Mouse (Mus musculus): ENCODE data around the gene Mlh1. TPM values are rescaled to one million over a fixed set of nuclear protein-coding genes. Genes with fewer than 3 reads are reported as not detected.
A peak's percentile ranks its signal among the peaks of the same experiment; 100 is the strongest.

Mlh1 gene
- polyA plus RNA-seq, 1 experiment: 37.4 TPM

DNA sequence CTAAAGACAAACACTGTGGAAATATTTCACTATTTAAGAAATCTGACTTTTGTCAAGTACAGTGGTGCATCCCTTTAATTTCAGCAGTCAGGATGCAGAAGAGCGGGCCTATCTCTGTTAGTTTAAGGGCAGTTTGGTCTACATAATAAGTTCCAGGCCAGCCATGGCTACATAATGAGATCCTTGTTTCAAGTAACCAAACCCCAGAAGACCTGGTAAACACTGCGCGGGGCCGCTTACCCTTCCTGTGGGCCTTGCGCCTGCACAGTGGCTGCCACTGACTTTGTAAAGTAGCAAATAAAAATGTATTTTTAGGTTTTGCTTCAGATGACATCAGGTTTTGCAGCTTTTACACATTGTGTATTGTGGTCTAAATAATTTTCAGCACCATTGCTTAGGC lies 48.2 kb downstream of the Mlh1 start:
- no peak for DNase-seq (ENCODE audit: extremely low spot score in 1 of 2, low spot score in 1 of 2)

DNA sequence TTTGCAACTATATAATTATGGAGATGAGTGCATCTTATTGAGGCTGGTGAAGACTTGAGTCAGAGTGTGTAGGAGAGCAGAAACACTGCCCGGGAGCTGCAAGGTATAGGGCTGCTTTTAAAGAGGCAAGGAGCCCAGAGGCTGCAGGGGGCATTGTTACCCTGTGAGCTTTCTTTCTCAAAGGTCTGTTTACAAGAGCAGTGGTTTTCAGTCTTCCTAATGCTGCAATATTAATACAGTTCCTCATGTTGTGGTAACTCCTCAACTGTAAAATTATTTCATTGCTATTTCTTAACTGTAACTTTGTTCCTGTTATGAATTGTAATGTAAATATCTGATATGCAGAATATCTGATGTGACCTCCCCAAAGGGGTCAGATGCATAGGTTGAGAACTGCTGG lies 50.0 kb downstream of the Mlh1 start:
- DNase-seq (ENCODE audit: extremely low spot score in 1 of 2, low spot score in 1 of 2): no peak

DNA sequence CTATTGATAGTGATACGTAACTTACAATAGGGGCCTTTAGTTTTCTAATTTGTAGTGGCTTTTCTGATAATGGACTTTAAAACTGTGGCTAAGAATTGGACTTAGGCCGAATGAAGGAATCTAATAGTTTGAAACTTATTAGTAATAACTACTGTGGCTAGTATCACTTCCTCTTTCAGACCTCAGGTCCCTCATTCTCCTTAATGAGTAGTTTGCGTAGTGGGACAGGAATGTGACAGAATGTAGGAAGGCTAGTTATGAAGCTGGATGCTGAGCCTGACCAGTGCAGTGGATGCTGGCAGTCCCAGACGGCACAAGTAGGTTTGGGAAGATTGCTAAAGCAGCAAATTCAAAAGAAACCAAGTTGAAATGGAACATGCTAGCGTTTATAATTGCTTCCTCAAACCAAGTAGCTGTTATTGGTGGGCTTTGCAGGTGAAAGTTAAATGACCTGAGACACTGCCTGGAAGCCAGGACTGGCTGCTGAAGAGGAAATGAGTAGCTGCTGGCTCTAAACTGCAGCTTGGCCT lies 51.0 kb downstream of the Mlh1 start:
- DNase-seq (ENCODE audit: extremely low spot score in 1 of 2, low spot score in 1 of 2): no peak

DNA sequence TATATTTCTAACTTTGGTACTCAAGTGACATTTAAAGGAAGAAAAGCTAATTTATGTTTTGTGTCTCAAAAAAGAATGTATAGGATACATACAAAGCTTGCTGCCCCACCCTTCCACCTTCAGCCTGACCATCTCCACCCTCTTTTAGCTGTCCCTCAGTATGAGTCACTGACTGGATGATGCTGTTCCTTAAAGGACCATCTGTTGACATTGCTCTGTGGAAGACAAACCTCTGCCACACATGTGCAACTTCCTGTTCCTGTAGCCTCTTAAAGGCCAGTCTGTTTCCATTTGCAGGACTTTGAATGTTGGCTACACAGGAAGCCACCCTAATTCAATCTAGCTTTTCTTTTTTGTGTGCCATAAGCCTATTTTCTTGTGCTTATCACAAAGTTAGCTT lies 55.2 kb downstream of the Mlh1 start:
- DNase-seq (ENCODE audit: extremely low spot score in 1 of 2, low spot score in 1 of 2): no peak

DNA sequence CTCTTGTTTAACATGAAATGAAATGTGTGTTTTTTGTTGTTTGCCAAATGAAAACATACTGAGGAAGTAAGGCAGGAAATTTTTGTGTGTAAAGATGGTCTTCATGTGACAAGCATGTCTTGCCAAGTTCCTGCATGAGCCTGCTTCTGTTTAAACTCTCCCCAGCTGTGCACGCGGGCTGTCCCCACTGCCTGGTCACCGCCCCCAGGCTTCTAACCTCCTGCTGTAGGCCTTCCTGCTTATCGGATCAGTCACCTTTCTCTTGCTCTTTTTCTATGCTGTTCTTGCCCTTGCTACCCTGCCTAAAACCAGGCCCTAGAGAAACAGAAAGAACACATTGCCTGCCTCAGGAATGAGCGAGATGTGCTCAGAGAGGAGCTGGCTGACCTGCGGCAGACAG lies 58.1 kb downstream of the Mlh1 start:
- DNase-seq (ENCODE audit: extremely low spot score in 1 of 2, low spot score in 1 of 2): no peak

DNA sequence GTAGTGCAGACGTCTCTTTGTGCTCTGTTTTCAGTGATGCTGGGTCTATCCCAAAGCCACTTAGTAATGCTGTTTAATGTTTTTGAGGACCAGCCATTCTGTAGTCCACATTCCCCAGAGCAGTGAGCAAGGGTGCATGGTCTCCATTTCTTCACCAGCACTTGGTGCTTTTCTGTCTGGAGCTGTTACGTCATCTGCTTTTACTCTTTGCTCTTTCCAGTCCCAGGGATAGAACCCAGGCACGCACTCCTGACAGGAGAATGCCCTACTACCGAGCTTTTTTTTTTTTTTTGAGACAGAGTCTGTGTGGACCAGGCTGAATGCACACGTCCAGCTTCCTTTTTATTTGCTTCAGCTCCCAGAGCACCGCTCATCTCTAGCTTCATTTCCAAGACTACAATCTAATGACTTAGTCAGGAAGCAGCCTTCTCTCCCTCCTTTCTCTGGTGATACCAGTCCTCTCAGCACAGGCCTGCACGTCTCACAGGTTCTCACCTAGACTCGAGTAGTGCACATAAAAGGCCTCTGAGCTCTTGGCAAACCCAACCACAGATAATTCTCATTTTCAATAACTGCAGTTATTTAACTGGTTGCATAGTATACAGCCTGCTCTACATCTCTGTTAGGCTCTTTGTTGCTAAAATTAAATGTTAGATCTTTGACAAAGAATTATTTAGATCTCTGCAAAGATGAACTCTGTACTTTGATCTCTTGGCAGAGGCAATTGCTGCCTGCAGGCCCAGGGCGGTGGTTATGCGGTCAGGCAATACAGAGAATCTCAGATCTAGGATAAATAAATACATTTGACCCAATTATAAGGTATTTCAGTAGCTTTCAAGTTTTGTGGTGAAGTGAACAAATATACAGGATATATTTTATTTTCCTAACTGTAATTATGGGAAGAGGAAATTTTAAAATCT lies 60.2 kb downstream of the Mlh1 start:
- DNase-seq (ENCODE audit: extremely low spot score in 1 of 2, low spot score in 1 of 2): no peak

DNA sequence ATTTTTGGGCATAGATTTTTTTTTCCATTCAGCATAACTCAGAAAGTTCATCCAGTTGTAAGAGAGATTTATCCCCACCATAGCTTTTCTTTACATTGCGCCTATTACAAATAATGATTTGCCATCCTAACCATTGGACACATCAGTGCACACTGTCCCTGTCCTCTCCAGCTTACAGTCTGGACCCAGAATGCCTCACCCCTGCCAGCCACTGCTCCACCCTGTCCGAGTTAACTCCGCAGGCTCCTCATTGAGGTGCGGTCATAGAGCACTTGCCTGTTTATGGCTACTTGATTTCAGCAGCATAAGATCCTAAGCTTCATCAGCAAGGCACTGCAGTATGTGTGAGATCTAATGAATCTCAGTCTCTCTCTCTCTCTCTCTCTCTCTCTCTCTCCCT lies 61.2 kb downstream of the Mlh1 start:
- DNase-seq (ENCODE audit: extremely low spot score in 1 of 2, low spot score in 1 of 2): no peak

DNA sequence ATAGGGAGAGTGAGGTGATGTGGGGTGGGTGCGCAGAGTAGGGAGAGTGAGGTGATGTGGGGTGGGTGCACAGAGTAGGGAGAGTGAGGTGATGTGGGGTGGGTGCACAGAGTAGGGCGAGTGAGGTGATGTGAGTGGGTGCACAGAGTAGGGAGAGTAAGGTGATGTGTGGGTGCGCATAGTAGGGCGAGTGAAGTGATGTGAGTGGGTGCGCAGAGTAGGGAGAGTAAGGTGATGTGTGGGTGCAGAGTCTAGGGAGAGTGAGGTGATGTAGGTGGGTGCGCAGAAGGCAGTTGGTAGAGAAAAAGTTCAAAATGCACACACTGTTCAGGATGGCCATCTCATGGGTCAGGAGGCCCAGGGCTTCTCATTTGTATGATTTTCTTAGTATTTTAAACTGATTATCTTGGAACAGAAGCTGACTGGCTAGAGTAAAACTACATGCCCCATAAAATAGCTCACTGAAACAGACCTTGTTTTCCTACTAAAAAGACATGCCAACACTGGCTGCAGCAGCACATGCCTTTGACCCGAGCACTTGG lies 62.4 kb downstream of the Mlh1 start:
- no peak for DNase-seq (ENCODE audit: extremely low spot score in 1 of 2, low spot score in 1 of 2)

DNA sequence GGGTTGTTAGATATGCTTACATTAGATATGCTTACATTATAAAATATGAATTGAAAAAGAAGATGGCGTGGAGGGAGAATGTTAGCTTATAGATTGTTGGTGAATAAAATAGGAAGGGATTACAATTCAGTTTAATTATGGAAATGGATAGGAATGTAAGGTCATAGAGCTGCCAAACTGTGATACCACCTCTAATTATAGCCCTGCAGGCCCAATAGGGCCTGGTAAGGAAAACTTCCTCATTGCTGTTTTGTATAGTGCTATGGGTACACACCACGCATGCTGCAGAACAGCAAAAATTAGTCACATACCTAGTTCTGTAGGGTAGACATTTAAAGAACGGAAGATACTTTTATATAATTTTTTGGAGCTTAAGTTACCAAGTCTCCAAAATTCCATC lies 63.4 kb downstream of the Mlh1 start:
- no peak for DNase-seq (ENCODE audit: extremely low spot score in 1 of 2, low spot score in 1 of 2)

DNA sequence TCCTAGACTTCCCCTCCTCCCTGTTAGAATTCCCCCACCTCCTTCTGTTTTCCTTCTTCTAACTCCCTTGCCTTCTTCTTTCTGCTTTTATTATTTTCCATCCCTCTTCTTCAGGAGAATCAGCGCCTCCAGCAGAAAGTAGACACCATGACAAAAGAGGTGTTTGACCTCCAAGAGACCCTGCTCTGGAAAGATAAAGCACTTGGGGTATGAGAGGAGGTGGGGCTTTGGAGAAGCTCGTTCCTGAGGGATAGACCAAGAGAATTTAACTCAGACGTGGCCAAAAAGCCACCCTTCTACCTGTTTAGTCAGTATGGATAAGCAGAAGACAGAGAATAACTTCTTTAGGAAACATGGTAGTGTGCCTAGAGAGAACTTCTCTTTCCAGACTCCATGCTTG lies 63.9 kb downstream of the Mlh1 start:
- no peak for DNase-seq (ENCODE audit: extremely low spot score in 1 of 2, low spot score in 1 of 2)

DNA sequence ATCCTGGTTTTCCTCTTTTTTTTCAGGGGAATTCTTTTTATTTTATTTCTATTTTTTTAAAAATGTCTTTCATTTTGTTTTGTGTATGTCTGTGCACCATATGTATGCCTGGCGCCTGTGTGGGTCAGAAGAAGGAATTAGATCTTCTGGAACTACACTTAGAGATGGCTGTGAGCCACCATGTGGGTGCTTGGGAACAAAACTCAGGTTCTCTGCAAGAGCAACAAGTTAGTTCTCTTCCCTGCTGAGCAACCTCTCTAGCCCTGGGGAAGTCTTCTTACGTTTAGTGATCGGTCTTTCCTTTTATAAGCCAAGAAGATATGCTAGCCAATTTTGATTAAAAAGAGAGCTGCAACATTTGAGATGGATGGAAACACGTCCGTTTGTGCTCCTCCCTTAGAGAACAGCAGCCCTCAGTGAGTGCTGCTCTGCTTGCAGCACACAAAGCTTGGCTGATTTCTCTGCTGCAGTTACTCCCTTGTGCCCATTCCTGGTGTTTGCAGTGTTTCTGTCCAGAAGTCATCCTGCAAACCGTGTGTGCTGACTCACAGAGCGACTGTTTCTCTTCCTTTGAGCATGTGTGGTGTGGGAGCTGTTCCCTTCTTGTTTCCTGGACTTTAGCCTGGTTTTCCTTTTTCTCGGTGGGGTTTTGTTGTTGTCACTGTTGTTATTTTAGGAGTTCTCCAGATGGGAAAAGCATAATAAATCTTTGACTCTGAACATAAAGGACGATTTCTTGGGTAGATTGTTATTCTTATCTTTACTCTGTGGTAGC lies 66.8 kb downstream of the Mlh1 start:
- peak; percentile 71 for DNase-seq (ENCODE audit: extremely low spot score in 1 of 2, low spot score in 1 of 2)

DNA sequence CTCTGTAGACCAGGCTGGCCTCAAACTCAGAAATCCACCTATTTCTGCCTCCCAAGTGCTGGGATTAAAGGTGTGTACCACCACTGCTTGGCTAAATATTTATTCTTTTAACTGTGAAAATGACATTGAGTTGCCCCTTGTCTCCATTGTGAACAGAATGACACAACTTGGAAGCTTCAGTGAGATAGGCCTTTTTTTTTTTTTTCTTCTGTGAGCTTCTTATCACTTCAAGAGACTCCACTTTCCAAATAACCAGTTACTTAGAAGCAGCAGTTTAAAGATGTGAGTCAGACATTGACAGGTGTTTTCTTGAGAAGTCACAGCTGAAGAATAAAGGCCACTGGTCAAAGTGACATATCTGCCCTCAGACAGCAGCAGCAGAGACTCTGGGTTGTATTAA lies 71.4 kb downstream of the Mlh1 start:
- no peak for DNase-seq (ENCODE audit: extremely low spot score in 1 of 2, low spot score in 1 of 2)

DNA sequence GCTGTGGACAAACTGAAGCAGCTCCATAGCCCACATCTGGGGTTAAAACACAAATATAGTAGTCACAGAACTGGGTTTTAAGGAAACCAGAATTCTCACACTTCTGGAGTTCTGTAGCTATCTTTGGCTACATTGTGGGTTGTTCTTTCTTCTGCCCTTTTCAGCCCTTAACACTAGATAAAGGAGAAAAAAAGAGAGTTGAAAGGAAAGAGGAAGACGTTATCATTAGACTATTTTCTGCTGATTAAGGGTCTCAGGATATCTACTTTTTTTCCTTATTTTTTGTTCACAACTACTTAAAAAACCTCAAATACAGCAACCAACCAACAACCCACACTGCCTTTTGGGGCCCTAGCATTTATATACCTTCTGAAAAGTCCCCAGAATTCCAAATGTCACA lies 73.3 kb downstream of the Mlh1 start:
- no peak for DNase-seq (ENCODE audit: extremely low spot score in 1 of 2, low spot score in 1 of 2)

DNA sequence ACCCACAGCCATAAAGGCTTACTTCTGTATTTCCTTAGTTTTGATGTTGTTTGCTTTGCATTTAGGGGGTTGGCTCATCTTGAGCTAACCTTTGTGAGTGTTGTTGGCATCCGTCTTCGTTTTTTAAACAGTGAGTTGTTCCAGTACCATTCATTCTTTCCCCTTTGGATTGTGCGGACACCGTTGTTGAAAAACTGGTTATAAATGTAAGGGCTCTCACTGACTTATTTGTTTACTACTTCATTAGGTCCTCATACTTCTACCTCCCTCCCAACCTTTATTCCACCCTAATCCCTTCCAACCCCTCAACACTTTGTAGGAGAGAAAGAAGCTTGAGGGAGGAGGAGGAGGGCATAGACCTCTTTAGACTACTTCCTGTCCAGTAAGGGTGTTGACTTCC lies 73.9 kb downstream of the Mlh1 start:
- no peak for DNase-seq (ENCODE audit: extremely low spot score in 1 of 2, low spot score in 1 of 2)

DNA sequence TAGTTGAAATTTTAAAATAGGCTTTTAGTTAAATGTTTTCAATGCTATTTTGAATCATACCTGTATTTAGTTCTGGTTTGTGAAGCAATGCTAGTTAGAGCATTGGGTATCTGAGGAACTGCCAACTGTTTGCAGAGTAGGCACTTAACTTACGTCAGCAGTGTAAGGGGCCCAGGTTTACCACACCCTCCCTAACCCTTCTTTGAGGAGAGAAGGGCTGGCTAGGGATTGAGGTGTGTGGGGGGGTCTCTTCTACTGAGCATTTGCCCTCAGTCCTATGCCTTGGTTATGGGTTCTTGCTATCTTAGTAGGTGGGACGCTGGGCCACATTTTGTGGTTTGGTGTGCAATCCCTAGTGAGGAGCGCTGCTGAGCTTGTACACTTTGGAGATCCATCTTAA lies 74.5 kb downstream of the Mlh1 start:
- DNase-seq (ENCODE audit: extremely low spot score in 1 of 2, low spot score in 1 of 2): no peak

DNA sequence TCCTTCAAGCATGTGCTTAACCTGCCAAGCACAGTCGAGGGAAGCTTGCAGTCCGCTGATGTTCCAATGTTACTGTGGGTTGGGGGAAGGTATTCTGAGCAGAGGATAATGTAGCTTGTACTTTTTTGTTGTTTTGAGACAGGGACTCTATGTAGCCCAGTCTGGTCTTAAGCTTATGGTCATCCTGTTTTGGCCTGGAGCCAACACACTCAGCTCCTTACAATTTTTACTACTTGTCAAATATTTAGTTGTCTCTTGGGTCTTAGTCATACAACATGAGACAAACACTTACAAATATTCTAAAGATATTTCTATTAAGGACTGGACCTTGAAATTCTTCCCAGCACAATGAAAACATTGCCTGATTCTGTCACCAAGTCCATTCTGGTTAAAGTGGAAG lies 78.4 kb downstream of the Mlh1 start:
- no peak for DNase-seq (ENCODE audit: extremely low spot score in 1 of 2, low spot score in 1 of 2)

DNA sequence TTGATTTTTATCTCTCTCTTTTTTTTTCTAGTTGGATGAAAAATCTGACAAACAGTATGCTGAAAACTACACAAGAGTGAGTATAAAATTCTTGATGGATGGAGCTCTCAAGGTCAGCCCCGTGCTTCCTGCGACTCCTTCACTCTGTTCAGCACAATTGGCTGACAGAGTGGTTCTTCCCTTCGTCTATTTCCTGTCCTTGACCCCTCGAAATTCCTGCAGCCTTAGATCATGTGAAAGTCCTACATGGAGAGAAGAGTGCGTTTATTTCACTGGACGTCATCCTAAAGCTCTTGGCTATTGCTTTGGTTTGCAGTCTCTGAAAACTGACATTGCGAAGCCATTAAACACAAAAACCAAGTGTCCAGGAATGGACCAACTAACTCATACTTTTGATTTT lies 82.9 kb downstream of the Mlh1 start:
- no peak for DNase-seq (ENCODE audit: extremely low spot score in 1 of 2, low spot score in 1 of 2)

DNA sequence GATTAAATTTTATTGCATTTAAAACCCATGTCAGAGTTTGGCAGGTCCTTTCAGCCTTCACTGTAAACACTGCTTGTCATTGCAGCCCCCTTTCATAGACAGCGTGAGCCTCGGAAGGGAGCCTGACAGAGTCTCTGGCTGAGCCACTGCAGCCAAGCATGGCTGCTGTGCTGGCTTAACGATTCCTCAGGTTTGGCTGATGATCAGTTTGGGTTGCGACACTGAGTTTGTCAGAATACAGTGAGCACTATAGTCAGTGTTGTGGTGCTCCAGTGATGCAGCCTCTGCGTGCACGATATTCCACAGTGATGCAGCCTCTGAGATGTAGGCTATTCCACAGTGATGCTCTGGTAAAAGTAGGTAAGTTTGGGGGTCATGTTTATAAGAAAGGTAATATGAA lies 84.7 kb downstream of the Mlh1 start:
- DNase-seq (ENCODE audit: extremely low spot score in 1 of 2, low spot score in 1 of 2): no peak

DNA sequence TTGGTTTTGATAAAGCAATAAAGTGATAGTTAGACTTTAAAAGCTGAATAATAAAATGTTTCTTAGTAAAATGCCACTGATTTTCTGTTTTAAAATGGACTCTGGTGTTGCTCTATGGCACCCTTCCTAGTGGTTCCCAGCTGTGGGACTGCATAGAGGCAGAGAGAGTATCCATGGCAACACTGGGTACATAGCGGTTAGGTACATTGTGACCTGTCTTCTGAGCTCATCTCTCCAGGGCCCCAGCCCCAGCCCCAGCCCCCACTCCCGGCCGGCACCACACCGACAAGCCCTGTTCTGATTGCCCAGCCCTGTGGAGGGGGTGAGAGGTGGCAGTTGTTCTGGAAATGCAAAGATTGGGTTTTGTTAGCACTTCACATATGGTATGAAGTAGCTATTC lies 86.7 kb downstream of the Mlh1 start:
- DNase-seq (ENCODE audit: extremely low spot score in 1 of 2, low spot score in 1 of 2): no peak

DNA sequence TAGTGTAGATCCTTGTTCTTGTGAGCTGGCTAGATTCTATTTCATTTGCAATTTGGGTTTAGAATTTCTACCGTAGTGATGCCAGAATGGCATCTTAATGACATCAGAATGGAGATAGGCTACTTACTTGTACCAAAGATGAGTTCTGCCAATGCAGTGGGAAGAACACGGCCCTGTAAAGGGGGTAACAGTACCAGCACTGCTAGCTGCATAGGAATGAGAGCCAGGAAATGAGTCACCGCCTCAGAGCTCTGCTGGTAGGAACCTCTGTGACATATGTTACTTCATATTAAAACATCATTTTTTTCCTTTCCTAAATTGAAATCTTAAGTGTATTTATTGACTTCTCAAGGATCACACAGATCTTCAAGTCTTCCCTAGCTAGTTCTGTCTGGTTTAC lies 89.4 kb downstream of the Mlh1 start:
- DNase-seq (ENCODE audit: extremely low spot score in 1 of 2, low spot score in 1 of 2): peak; percentile 17 to 57

DNA sequence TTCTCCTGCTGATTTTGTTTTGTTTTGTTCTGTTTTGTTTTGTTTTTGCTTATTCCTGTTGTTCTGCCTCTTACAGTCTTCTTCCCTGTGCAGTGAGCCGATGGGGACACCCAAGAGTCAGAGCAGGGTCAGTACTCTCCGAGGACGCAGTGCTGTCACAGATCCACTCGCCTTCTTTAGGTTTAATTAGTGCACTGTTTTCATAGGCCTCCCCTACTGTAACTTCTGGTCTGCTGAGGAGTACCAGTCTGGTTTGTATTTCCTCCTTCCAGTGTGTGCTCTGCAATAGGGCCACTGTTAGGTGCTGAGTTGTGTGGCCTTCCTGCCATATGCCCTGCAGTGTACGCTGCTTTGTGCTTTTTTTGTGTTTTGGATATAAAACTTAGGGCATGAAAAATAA lies 92.6 kb downstream of the Mlh1 start:
- no peak for DNase-seq (ENCODE audit: extremely low spot score in 1 of 2, low spot score in 1 of 2)

All from frontal cortex, adult 2 months (tissue).